Mouse (Mus musculus): ENCODE results near the gene Agfg2.

The Agfg2 gene

GRCm38 (mm10) chr5:137684294-137685123 lies at the start of gene Agfg2:
Gene Agfg2, minus strand, starts transcription at chr5:137684726.
- DNase-seq = peak; percentile 98

DNA sequence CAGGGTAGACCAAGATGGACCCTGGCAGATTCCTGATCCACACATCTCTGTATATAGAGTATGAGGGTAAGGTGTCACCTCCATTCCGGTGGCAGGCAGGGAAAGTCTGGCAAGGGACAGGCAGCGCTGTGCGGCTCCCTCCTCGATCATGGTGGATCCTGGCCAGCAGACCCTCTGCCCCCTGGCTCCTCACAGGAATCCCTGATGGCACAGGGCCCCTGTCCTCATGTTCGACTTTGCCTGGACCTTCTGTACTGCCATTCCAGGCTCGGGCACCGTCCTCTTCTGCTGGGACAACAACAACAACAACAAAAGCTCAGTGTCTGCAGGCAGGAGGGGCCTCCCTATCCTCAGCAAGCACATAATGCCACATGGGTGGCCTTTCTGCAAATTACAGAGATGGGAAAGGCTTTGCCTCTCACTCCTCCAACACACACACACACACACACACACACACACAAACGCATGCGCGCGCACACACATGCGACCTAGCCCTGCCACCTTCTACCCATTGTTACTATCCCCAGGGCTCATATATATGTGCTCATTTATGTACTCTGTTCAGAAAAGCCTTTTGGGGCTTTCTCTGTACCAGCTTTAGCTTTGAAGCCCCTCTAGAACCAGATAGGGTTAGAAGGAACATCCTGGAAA lies 49.2 kb upstream of the Agfg2 start:
- DNase-seq = no peak

DNA sequence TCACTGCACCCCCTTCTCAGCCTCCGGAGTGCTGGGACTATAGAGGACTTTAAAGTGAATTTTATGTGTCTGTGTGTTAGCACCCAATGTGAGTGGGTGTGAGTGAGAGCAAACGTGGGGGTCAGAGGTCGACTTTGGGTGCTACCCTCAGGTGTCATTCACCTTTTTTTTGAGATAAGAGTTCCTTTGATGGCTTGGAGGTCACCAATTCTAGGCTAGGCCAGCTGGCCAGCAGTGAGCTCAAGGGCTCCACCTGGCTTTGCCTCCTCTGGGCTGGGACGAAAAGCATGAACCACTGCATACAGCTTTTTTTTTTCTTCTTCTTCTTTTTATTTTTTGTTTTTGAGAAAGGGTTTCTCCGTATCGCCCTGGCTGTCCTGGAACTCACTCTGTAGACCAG lies 42.2 kb upstream of the Agfg2 start:
- DNase-seq = no peak

DNA sequence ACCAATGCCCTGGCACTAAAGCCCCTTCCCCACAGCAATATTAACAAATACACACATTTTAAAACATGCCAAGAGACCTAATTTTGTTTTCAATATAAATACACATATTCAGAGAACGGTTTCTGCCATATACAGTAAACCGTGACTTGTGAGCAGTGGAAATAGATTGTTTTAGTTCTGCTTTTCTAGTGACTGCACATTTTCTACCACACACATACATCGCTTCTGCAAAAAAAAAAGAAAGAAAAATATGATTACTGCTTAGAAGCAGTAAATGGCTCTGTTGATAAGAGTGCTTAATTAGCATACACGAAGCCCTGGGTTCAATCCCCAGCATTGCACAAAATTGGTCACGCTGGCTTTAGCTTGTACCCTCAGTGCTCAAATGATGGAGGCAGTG lies 39.3 kb upstream of the Agfg2 start:
- no peak for DNase-seq

- DNase-seq = peak; percentile 33
Observed at GRCm38 (mm10) chr5:137720558-137721164, 36.1 kb upstream of the Agfg2 start.

DNA sequence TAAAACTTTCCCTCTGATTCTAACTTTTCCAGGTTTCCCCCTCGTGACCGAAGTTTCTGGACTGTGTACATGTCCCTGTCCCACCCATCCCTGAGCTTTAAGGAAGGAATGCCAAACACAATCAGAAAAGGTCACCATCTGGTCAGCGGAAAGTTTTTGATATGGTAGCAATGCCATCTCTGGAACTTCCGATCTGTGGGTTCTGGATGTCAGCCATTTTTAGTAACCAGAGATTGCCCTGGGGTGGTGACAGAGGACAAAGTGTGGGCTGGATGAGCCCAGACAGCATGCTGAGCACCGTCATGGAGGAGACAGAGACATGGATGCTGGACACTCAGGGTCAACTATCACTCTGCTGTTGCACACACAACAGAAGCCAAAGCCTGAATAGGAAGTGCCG lies 34.6 kb upstream of the Agfg2 start:
- DNase-seq = no peak

- no peak for DNase-seq
Observed at GRCm38 (mm10) chr5:137718020-137718790, 33.7 kb upstream of the Agfg2 start.

- DNase-seq = no peak
Observed at GRCm38 (mm10) chr5:137715685-137716084, 31.2 kb upstream of the Agfg2 start.

GRCm38 (mm10) chr5:137713454-137713853 lies 28.9 kb upstream of the Agfg2 start:
- no peak for DNase-seq

DNA sequence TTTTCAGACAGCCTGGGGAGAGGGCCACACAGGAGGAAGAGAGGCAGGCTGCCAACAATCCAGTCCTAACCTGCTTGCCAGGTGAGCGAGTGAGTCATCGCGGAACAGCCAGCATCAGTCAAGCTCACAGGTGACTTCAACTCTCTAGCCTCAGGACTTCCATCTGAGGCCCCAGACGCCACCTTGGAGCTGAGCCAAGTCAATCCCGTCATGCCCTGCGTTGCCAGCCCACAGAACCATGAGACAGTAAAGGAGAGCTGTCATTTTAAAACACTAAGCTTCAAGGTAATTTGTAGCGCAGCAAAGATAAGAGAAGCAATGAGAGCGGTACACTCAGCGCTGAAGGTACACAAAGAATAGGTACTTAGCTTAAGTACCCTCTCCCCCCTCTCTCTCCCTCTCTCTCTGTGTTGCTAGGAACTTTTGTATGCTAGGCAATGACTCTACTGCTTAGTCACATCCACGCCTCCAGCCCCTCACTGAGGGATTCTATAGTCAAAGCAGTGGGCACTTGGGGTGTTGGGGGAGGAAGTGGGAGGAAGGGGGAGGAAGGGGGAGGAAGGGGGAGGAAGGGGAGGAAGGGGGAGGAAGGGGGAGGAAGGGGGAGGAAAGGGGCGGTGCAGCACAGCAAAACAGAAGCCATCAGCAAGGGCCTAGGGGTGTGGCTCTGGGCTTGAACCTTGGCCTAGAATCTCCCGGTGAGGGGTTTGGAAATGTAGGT lies 22.5 kb upstream of the Agfg2 start:
- DNase-seq = peak; percentile 87

- no peak for DNase-seq
Observed at GRCm38 (mm10) chr5:137705242-137705641, 20.7 kb upstream of the Agfg2 start.

DNA sequence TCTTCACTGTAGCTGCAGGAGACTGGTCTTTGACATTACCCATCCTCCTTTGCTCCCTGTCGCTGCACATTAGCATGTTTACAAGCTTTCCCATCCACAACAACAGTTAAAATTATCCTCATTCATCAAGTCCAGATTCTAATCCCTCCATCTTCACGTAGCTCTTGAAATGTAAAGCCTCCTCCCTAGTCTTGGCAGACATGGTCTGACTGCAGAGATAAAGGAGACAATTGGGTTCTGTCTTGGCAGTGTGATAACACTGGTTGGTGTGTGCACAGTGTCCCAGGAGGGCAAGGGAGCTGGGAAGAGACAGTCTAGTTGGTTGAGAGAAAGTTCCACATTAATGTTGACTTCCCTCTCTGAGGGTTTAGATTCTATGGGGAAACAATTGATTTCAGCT lies 15.3 kb upstream of the Agfg2 start:
- DNase-seq = no peak

DNA sequence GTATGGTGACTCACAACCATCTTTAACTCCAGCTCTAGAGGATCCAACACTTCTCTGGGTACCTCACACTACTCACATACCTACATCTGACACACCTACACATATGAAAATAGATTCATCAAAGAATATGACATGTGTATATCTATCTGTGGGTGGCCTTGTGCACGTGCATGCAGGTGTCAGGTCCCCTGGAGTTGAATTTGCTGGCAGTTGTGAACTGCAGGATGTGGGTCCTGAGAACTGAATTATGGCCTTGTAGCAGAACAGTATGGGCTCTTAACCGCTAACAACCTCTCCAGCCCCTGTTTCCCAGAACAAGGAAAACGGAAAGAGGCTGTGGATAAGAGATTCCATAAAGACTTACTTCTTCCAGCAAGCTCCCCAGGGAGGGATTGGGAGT lies 14.6 kb upstream of the Agfg2 start:
- no peak for DNase-seq

DNA sequence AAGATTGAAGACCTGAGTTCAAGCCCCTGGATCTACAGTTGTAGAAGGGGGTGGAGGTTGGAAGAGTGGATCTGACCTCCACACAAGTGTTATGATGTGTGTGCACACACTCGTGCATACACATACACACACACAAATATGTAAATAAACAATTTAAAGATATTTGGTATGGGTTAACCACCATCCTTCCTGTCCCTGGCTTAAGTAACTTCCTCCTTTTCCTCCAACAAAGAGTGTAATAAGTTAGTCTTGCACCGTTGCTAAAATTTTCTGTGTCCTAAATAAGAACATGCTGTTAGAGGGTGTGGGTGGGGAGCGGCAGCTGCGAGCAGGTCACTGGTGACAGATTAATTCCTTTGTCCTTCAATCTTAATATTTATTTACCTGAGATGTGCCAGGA lies 11.4 kb upstream of the Agfg2 start:
- no peak for DNase-seq

GRCm38 (mm10) chr5:137694796-137695195 lies 10.3 kb upstream of the Agfg2 start:
- no peak for DNase-seq

GRCm38 (mm10) chr5:137691881-137692280 lies 7.4 kb upstream of the Agfg2 start:
- no peak for DNase-seq

- DNase-seq = no peak
Observed at GRCm38 (mm10) chr5:137690531-137690930, 6.0 kb upstream of the Agfg2 start.

GRCm38 (mm10) chr5:137689974-137690373 lies 5.4 kb upstream of the Agfg2 start:
- DNase-seq = no peak

DNA sequence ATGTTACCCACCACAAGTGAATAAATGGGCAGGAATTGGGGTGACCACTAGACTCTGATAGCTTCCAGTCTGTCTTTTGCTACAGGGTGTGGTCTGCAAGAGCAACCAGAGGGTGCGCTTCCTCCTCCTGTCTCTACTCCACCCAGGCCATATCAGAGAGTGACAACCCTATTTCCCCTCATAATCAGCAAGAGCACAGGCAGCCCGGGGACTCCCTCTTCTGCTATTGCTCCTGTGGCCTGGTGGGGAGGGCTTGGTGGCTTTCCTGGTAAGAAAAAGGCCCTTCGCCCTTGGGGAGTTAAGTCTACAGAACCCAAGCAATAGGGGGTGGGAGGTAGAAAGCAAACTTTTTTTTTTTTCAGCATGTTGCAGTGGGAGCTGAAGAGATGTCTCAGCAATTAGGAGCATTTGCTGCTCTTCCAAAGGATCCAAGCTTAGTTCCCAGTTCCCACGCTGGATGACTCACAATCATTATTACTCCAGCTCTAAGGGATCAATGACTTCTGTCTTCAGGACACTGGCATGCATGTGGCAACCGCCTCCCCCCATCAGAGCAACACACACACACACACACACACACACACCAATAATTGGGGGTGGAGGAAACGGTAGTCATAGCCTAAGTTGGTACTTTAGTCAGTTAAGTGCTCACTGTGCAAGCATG lies 1.7 kb upstream of the Agfg2 start:
- no peak for DNase-seq

DNA sequence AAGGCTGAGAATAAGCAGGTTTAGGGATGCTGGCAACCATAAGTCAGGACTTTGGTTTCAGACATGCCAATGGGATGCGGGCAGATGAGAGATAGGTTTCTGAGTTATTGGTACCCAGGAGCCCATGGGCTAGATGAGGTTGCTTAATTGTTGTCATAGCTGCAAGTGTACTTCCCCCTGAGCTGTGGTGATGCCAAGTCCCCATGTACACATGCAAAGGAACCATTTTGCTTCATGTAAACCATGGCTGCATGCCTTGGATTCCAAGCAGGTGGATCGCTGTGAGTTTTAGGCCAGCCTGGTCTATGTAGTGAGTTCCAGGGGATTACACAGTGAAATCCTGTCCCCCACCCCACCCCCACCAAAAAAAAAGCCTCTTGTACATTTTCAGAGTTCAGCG lies 1.1 kb upstream of the Agfg2 start:
- no peak for DNase-seq

GRCm38 (mm10) chr5:137683388-137684293 lies 885 bp downstream of the Agfg2 start:
- DNase-seq = no peak

All from lung, postnatal 14 days (tissue).